Mouse (Mus musculus) adrenal gland, adult 2 months (tissue): Measurements from ENCODE around the gene Art3. TPM values are rescaled to one million over a fixed set of nuclear protein-coding genes. Genes with fewer than 3 reads are reported as not detected.

Experiments
- DNase-seq: peaks from one replicate; pipeline ENCODE4 v3.0.0; 2021
- long read RNA-seq: library from polyadenylated mRNA; stranded (forward); transcript quantifications from one replicate; pipeline ENCODE4 v2.0.0, GENCODE M21; 2021
- polyA plus RNA-seq: library from polyadenylated mRNA; depleted of rRNA; stranded (reverse); fragments of >200 nt; gene quantifications from 2 replicates; pipeline ENCODE4 v1.2.3, GENCODE M21; 2012; rRNA removed
- total RNA-seq, 2 experiments: library from RNA; stranded (reverse); gene quantifications; 2 replicates each; pipeline ENCODE4 v1.2.3; 2021

The Art3 gene
- total RNA-seq, result 10 to 100 TPM; 39.2 to 58.2 TPM
- 2.6 and 3.1 TPM in 2 replicates for polyA plus RNA-seq
- long read RNA-seq, partial matches to known transcripts, result 1 of 27 reads
- long read RNA-seq, other reads (novel, unspliced or antisense), result 22 of 27 reads

DNA sequence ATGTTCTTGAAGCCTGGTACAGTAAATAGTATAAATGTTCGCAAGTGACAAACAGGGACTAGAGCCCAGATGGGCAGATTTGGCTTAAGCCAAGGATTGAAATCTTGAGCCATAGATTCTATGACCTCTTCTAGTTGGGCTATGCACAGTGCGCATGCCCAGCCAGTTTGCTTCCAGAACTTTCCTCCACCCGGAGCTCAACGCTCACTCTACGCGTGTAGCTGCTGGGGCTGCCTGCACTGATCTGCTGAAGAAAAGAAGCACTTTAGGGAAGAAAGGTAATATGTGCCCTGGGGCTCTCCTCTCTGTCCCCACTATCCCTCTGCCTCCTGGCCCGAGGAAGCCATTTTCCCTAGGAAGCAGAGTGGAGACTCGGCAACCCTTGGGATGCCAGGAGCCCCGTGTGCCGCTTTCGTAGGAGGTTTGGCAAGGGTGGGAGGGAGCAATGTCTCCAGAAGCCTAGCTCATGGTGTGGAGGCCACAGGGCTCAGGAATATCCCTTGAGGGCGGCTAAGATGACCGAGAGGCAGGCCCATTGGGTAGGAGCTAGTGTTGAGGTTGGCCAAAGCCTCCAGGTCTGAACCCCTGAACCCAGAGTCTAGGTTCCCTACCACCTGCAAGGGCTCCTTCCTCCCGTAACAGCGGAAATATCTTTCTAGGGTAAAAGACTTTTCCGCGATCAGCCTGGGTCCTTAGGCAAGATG is at the start of gene Art3:
Art3 (plus strand) TSS at position 193 of the 704 bp plus-strand sequence.
- peak; percentile 18 for DNase-seq

DNA sequence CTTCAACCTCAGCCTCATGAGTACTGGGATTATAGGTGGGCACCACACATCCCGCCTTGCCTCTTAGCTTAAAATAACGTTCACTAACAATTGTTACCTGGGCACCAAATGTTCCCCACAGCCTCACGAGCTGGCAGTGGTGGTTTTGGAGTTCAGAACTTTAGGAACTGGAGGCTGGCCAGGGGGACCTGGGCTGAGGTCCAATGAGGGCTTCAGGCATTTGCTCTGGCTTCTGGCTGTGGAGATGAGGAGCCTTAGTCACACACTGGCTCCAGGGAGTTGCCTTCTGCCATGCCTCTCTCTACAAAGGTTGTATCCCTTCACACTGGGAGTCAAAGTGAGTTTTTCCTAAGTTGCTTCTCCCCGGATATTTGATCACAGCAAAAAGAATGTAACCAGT is 49.1 kb upstream of the Art3 start:
- peak; percentile 42 for DNase-seq

DNA sequence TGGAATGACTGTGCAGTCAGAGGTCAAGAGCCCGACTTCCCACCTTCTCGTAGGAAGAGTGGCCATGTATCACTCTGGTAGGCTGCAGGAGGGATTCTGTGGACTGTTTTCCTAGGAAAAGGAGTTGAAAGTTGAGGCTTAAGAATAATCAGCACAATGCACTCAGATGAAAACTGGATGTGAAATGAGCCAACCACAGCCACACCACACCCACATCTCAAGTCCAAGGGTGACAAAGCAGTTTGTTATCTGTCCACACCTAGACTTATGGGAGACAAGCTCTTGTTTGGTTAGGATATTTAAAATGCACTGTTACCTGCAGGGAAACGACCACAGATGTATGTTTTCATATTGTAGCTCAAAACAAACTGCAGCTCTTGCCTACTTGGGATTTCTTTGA is 48.5 kb upstream of the Art3 start:
- no peak for DNase-seq

DNA sequence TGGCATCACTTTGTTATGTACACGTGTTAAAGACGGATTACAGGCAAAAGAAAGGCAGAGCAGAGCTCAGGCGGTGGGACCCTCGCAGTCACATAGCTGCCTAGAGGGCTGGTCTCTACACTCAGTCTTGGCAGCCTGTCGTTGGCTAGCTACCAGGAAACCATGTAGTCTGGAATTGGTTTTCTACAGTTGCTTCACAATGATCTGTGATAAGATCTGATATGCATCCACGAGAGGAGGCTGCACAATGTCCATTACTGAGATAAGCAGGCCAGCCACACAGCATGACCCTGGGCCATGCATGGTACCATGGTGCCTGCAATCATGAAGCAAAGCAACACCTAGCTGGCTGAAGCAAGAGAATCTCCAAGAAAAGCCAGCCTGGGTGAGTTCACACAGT is 43.8 kb upstream of the Art3 start:
- DNase-seq, result no peak

DNA sequence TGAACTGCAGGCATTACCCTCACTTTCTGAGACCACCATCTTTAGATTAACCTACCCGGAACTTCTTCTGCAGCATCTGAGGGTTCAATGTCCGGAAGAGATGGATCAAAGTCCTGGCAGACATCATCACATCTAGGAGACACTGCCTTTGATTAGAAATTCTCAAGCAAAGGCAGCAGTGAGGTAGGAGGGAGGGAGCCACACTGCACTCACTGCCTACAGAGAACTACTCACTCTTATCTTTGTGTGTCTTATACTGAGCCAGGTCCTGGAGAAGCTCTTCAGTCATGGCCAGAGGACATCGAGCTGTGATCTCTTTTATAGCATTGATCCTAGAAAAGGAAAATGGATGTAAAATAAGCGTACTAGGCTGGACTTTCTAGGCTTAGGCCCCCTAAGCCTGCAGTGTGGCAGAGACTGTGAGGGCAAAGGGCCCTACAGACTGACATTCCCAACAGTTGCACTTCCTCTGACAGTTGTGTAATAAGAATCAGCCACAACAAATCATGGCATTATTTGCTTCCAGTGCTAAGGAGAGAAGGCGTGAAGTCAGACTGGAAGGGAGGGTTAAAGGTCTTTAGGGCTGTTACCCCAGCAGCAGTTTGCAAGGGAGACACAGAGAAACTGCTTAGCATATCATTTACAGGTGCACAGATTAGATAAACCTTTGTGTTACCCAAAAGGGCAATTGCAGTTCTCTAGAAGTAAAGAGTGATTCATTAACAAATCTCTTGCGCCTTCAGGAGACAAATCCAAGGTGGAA is 39.8 kb upstream of the Art3 start:
- DNase-seq, result no peak

DNA sequence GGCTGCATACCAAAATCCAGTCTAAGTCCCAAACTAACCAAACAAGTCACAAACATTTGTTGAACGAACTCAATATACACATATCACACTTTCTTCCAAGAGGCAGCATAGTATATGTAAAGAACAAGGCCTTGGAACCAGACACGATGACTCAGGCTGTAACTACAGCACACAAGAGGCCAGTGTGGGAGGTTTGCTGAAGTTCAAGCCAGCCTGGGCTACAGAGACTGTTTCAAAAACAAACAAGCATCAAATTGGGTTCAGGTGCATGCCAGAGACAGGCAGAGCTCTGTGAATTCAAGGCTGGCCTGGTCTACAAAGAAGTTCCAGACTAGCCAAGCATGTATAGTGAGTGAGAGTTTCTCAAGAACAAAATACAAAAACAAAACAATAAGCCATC is 37.1 kb upstream of the Art3 start:
- DNase-seq, result peak; percentile 37

DNA sequence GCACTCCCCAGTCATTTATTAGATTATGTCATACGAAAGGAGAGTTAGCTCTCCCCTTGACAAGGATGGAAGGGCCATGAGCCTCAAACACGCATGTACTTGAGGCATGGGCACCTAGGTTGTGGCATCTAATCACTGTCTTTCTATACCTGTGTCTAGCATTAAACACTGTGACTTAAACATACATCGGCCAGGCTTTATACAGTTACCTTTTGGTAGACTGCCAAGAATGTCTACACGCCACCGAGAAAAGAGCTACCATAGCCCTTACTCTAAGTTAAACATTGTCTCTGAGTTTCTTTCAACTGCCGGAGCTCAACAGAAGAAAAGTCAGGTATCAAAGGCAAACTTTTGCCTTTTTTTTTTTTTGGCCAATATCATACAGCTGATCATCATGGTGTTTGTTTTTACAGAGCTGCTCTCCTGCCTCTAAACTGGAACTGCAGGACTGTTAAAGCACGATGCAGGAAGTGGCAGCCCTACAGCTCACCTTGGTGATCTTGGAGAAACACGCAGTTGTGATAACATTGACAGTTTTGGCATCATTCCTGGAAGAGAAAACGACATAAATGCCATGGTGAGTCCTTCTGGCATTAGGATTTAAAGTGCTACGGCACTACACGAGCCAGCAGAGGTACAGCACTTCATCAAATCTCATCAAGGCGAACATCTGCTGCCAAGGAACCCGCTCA is 29.3 kb upstream of the Art3 start:
- DNase-seq, result no peak

DNA sequence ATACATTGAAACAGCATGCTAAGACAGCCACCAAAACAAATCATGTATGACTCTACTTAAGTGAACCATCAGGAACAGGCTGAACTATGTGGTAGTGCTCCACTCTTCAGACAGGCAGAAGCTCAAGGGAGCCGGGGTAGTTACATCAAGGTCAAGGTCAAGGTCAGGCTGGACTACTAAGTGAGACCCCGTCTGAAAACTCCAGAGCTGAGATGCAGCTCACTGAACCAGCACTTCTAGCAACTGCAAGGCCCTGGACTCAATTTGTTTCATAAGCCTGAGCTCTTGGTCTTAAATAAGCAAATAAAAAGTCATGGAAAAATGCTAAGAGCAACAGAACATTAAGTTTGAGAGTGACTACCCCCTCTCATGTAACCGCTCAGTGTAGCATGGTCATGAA is 27.3 kb upstream of the Art3 start:
- DNase-seq, result peak; percentile 25

DNA sequence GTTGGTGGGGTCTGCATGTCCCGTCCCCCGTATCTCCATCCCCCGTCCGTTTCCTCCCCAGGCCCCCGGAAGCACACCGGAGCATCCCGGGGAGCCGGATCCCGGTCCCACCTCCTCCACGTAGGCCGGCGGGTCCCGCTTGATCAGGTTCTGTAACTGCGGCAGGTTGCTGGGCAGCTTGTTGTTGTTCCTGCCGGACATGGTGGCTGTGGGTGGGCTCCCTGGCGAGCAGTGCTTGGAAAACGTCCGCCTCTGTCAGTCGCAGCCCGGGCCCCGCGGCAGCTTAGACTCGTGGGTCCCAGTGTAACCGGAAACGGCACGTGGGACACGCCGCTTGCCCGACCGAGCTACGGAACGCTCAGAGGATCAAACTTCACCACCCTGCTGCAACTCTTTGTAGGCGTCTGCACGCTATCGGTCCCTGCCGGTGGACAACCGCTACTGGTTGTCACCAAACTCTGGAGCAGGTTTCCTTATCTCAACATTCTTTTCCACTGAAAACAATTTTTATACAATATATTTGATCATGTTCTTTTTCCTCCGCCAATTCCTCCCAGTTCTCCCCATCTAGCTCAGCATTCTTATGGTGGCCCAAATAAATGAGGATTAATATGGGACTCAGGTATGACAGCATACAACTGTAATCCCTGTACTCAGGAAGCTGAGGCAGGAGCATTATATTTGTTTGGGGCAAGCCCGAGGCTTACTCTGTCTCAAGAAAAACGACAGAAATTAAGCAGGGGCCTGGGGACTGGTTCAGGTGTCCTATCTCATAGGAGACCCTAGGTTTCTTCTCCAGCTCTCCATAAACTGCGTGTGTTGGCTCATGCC is 21.7 kb upstream of the Art3 start, which contains the start of gene Sdad1:
Sdad1 (minus strand) TSS at position 799 of the 831 bp plus-strand sequence.
- peak; percentile 94 for DNase-seq

DNA sequence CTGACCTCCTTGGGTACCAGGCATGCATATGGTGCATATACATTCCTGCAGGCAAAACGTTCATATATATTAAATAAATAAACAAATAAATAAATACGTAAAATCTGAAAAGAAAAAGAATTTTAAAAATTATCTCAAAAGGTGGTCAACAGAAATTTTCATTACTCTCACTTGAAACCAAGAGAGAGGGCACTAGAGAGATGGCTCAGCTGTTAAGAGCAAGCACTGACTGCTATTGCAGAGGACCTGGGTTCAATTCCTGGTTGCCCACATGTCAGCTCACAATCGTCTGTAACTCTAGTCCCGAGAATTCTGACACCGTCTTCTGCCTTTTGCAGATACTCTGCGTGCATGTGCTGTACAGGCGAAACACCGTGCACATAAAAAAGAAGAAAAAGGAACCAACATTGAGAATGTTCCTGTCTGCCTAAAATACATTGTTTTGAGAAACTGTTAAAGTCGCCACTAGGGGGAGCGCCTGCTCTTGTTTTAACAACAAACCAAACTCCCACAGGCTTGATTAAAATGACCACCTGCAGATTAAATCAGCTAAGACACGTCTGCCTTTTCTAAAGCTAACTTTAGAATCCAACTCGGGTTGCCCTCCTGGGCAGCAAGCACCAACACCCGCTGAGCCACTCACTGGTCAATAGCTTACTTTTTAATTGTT is 19.4 kb upstream of the Art3 start:
- peak; percentile 80 for DNase-seq

DNA sequence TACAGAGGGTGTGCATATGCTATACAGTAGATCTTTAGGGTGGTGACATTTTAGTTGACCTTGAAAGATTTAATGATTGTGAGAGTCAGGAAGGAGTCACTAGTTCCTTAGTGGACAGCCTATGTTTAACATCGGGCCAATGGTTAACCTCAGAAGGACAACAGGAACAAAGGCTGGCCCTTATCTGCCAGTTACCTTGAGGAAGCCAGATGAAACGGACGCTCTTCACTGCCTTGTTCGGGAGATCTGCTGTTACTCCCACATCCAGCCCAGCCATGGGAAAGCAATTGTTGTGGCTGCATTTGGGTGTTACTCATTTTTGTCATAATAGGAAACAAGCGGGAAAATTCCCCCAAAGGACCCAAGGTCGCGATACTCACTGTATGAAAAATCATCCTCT is 17.9 kb upstream of the Art3 start:
- no peak for DNase-seq

DNA sequence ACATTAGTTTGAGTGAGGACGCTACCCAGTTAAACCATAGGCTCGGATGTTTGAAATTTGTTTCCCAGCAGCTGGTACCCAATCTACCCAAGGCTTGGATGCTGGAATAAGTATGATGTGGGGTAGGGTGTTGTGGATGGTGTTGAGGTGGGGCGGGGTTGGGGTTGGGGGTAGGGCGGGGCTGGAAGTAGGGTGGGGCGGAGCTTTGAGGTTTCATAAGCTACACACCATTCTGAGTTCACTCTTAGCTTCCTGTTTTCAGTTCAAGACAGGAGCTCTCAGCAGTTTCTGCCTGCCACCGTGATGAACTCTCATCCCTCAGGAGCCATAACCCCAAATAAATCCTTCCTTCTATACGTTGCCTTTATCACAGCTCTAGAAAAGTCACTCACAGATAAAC is 13.5 kb upstream of the Art3 start:
- DNase-seq, result no peak

DNA sequence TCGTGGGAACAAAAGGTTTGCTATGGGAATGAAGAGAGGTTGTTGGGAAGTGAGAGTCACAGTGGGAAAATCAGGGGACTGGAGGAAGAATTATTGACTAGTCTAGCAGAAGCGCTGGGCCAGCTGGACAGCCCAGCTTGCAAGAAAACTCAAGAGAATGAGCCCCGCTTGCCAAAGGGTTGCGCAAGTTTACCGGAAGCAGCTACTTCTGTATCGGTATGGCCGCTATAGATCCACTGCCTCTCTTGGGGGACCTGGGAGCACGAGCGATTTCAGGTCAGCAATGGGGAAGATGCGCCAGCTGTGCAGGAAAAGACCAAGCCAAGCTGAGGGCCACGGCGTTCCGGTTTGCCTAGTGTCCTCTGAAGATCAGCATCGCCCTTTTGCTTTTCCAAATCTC is 13.0 kb upstream of the Art3 start:
- DNase-seq, result no peak

DNA sequence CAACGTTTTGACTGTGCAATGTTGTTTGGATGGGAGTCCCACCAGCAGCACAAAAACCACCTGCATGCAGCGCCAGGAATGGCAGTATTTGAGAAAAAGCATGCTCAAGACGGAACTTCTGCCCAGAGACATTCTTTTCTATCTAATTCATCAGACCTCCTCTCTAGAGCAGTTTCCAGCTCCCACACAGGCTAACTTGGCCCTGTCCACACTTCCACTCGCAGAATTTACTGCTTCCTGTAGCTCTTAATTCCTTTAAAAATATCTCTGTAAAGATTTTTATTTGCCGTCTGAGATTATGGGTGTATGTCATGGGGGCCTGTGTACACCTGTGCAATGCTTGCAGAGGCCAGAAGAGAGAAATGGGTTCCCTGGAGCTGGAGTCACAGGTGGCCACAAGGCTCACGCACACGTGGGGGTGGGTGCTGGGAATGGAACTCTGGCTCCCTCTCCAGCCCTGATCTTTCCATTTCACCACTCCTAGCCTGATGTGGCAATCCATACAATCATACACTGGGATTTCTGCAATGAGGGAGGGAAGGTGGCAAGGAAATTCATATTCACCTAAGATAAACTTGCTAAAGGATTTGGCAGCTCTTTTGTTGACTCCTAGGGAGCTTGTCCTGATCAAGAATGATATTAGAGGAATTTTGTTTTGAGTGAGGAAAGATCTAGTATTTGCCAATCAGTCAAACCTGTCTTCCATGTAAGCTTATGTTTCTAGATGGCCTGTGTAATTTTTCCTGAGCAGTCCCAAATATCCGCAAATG is 9.8 kb upstream of the Art3 start:
- DNase-seq, result peak; percentile 32

DNA sequence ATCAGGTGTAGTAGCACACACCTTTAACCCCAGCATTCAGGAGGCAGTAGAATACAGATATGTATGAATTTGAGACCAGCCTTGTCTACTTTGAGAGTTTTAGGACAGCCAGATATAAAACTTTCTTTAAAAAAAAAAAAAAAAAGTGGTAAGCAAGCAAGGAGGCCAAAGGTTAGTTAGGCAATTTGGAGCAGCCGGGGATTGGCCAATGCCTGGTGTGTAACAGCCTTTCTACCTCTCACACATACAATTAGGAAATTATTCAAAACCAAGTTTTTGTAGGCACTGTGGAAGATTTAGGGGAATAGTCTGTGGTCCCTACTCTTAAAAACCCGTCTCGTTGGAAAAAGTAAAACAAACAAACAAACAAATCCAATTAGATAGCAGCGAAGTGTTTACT is 9.0 kb upstream of the Art3 start:
- DNase-seq, result peak; percentile 23

DNA sequence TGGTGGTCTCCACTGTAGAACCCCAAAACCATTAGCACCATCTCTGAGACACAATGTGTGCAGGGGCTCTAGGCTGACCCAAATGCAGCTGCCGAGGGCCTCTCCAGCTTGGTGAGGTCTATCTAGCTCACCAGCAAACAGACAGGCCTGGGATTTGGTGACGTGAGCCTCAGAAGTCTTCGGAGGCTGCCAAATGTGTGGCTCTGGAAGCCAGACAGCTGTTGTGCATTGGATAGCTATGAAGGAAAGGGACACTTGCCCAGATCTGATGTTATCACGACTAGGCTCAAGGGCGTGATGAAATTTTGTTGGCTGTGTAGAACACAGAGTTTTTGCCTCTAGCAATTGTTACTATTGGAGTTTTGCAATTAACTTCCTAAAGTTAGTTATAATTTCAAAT is 8.4 kb upstream of the Art3 start:
- DNase-seq, result peak; percentile 69

DNA sequence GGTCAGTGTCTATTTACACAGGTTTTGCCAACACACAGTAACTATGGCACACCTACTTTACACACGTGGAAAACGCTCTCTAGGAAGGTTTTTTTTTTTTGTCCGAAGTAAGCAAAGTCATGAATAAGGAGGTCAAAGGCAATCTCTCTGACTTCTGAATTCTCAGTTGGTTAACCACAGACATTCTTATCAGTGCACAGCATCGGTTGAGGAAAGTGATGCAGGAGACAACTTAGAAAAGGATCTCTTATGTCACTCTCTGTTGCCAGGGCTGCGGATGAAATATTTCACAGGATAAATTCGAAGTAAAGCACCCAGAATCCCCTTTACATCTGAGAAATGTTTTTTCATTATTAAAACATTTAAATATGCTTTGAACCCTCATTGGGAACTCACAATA is 4.3 kb upstream of the Art3 start:
- DNase-seq, result no peak

DNA sequence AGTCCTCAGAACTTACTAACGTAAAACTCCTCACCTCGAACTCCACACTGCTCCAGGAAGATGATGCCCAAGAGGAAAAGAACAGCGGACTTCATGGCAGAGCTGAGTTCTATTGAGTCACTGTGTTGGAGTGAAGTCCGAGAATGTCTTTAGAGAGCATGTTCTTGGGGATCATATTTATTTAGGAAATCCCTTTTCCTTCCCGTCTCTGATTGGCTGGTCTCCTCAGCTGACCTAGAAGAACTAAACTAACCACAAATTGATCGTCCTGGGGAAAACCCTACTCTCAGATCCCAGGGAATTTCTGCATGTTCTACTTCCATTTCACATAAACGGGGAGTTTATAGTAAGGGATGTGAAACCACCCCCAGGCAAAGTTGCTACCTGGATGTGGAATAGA is 3.7 kb upstream of the Art3 start, which contains the start of gene Cxcl9:
Cxcl9 (minus strand) TSS at position 151 of the 400 bp plus-strand sequence.
- no peak for DNase-seq

DNA sequence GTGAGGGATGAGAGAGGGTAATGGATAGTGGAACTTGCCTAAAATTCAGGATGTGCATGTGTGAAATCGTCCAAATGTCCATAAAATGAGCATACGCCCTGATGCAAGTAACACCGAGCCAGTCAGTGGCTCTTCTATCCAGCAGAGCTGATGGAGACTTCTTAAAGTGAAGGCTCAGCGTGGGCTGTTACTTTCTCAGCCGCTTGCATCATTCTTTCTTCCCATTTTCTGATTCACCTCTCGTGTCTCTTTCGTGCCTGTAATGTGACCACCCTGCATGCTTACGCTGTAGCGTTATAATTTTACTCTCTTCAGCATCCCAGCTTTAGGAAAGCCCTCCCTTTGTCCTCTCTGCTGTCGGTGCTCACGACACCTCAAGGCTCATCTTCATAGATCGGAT is 505 bp upstream of the Art3 start:
- no peak for DNase-seq

DNA sequence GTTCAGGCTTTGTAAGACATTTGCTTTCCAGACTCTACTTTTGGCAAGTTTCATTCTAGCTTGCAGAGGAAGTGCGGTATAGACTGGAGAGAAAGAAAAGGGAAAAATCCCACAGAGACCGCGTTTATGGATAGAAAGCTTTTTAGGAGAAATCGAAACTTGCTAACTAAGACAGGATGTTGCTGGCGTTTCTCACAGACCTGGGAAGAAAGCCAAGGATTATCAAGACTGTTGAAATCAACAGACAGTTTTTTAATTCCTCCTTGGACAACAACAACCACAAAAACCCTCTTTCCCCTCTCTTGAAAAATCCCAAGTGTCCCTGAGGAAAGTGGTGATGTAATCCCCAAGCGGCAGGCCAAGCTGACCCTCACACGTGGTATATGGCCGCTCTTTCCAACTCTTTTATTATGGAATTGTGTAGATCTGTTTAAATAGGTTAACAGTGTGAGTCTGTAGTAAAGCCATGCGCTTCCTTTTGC is 773 bp downstream of the Art3 start:
- peak; percentile 72 for DNase-seq
